Mouse (Mus musculus) hindbrain, postnatal 0 days (tissue): Measurements from ENCODE around the gene Barx2. TPM values are rescaled to one million over a fixed set of nuclear protein-coding genes. Genes with fewer than 3 reads are reported as not detected.
A peak's percentile ranks its signal among the peaks of the same experiment; 100 is the strongest.

Source experiments
- ATAC-seq: fragments of 200-750 bp; cut with Nextera tagmentation; 2 replicates; pipeline ENCODE4 v1.8.0; 2017; ENCODE audit warnings: mild to moderate bottlenecking, moderate TSS enrichment, moderate library complexity
- DNase-seq: peaks from one replicate; pipeline ENCODE4 v3.0.0-alpha.2; 2015; ENCODE audit warnings: low spot score
- H3K27ac ChIP-seq: fragments of 300-500 bp; sonication (generic); 2 replicates; pipeline ENCODE4 v1.5.1; 2014; ENCODE audit warnings: mild to moderate bottlenecking
- H3K27me3 ChIP-seq: fragments of 300-500 bp; sonication (generic); 2 replicates; pipeline ENCODE4 v1.6.1; 2014; ENCODE audit warnings: low read length, mixed read lengths; ENCODE audit not compliant: insufficient read depth
- H3K36me3 ChIP-seq: fragments of 300-500 bp; sonication (generic); 2 replicates; pipeline ENCODE4 v1.6.1; 2014; ENCODE audit warnings: low read length, mixed read lengths; ENCODE audit not compliant: insufficient read depth
- H3K4me1 ChIP-seq: fragments of 300-500 bp; sonication (generic); 2 replicates; pipeline ENCODE4 v1.6.1; 2014; ENCODE audit warnings: antibody characterized with exemption, low read length, mixed read lengths; ENCODE audit not compliant: insufficient read depth
- H3K4me2 ChIP-seq: fragments of 300-500 bp; sonication (generic); 2 replicates; pipeline ENCODE4 v1.6.1; 2014; ENCODE audit warnings: low read depth, mild to moderate bottlenecking, low read length, moderate library complexity, mixed read lengths
- H3K4me3 ChIP-seq: fragments of 300-500 bp; sonication (generic); 2 replicates; pipeline ENCODE4 v1.5.1; 2014; ENCODE audit warnings: low read length
- H3K9ac ChIP-seq: fragments of 300-500 bp; sonication (generic); replicated peaks from 2 replicates; pipeline ENCODE4 v1.6.1; 2014; ENCODE audit warnings: mild to moderate bottlenecking, low read length, moderate library complexity, mixed read lengths
- H3K9me3 ChIP-seq: fragments of 300-500 bp; sonication (generic); 2 replicates; pipeline ENCODE4 v1.6.1; 2016; ENCODE audit warnings: low read length, mixed read lengths
- CTCF ChIP-seq: IDR thresholded peaks from 2 replicates; pipeline ENCODE4 v1.5.1; 2016; ENCODE audit warnings: antibody characterized with exemption, control low read depth, low read depth
- WGBS: fragments of 180-500 bp; shearing (Covaris S2); extraction: QIAGEN DNeasy Blood & Tissue Kit; methylation state at CpG from one replicate; pipeline ENCODE4 v1.1.7; 2014; 5-methylcytosine and 5-hydroxymethylcytosine counted together
- polyA plus RNA-seq: library from polyadenylated mRNA; unstranded; fragments of >200 nt; fragmentation: Nextera tagmentation; extraction: Ambion mirVana; gene quantifications from 2 replicates; pipeline ENCODE4 v1.2.1, GENCODE M21; 2015
- total RNA-seq: library from RNA; depleted of rRNA; stranded (reverse); fragments of >200 nt; gene quantifications from 2 replicates; pipeline ENCODE4 v1.2.3, GENCODE M21; 2014

Gene Barx2
- total and polyA plus RNA-seq, 2 experiments from 2014 or later = 0.49 to 1.0 TPM

DNA sequence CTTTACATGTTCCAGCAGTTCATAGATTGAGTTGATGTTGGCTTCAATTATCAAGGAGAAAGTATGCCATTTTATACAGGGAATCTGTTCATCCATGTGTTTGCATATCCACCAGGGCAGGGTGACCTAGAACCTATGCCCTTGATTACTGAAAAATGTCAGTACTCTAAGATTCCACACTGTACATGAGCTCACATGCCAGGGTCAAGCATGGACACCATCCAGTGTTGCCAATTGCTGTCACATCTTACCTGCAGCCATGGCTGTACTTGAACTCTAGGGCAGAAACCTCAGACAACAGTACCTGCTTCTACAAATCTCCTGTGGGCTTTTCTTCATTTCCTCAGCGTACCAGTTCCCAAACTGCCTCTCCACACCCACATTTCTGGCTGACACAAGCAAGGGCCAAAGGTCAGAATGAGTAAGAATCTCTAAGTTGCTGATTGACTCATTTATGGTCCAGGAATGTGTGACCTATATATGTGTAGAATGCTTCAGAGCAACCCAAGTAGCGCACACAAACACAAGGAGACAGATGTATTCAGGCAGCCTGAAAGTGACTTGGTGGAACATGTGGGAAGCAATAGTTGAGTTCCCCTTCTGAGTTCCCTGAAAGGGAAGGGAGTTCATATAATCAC, 44.3 kb downstream of the Barx2 start:
- no peak for TF ChIP-seq CTCF
- no peak for DNase-seq
- WGBS = 91% methylated on average over 2 of the region's 2 CpGs

DNA sequence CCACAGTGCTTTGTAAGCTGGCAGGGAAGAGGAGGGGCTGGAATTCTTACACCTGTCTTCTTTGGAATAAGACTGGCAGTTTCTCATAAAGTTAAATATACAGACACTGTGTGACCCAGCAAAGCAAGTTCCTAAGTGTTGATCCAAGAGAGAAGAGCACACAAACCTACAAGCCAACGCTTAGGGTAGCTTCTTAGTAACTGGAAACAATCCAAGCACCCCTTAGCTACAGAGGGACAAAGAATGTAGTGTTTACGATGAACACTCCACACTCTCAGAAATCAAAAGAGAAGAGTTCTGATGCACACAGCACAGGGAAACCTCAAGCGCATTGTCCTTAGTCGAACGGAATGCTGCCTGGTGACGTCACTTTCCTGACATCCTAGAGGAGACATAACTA, 49.4 kb downstream of the Barx2 start:
- Histone ChIP-seq H3K36me3 (no peaks in the 10 kb centered on the region), H3K27ac (no peak overlapping the region), H3K27me3 (no peaks in the 10 kb centered on the region), H3K4me3 (no peak overlapping the region), H3K9ac (no peak overlapping the region), H3K4me2 (no peak overlapping the region), H3K9me3 (no peaks in the 10 kb centered on the region), H3K4me1 (no peaks in the 10 kb centered on the region)
- 56% methylated on average over 6 of the region's 6 CpGs for WGBS
- no peak for TF ChIP-seq CTCF
- DNase-seq = no peak
- ATAC-seq = no peak

More for the DNA sequence above, 44.3 kb downstream of the Barx2 start:
- H3K9me3 ChIP-seq = no peaks in the 10 kb centered on the region
- no peak for ATAC-seq
- no peak overlapping the region for H3K9ac ChIP-seq
- H3K27ac ChIP-seq = no peak overlapping the region
- no peaks in the 10 kb centered on the region for H3K36me3 ChIP-seq
- H3K4me3 ChIP-seq = no peak overlapping the region
- H3K4me2 ChIP-seq = no peak overlapping the region
- no peaks in the 10 kb centered on the region for H3K4me1 ChIP-seq
- no peaks in the 10 kb centered on the region for H3K27me3 ChIP-seq

- TF ChIP-seq CTCF = no peak
- no peak overlapping the region for H3K9ac ChIP-seq
- no peaks in the 10 kb centered on the region for H3K9me3 ChIP-seq
- H3K27ac ChIP-seq = no peak overlapping the region
- no peaks in the 10 kb centered on the region for H3K36me3 ChIP-seq
- no peak for DNase-seq
- H3K27me3 ChIP-seq = no peaks in the 10 kb centered on the region
- ATAC-seq = no peak
- peaks cover 6% of the 10 kb centered on the region for H3K4me1 ChIP-seq
- H3K4me3 ChIP-seq = no peak overlapping the region
- no peak overlapping the region for H3K4me2 ChIP-seq
- 91% methylated on average over 5 of the region's 5 CpGs for WGBS
These were observed 53.8 kb downstream of the Barx2 start for GRCm38 (mm10) chr9:31859446-31859845.

- DNase-seq (peak; percentile 66), ATAC-seq (peak; percentile 61; the same call in 1 of the 2 replicates)
- TF ChIP-seq CTCF = peak; percentile 81
- WGBS = 6% methylated on average over 20 of the region's 20 CpGs
- H3K27ac ChIP-seq = no peak overlapping the region
- H3K27me3 ChIP-seq = no peaks in the 10 kb centered on the region
- peaks cover 6% of the 10 kb centered on the region for H3K4me1 ChIP-seq
- H3K4me3 ChIP-seq = peak overlapping the region; percentile 25
- H3K36me3 ChIP-seq = no peaks in the 10 kb centered on the region
- H3K9ac ChIP-seq = no peak overlapping the region
- no peaks in the 10 kb centered on the region for H3K9me3 ChIP-seq
- peak overlapping the region; percentile 59 for H3K4me2 ChIP-seq
These were observed 54.4 kb downstream of the Barx2 start for GRCm38 (mm10) chr9:31858720-31859340.

DNA sequence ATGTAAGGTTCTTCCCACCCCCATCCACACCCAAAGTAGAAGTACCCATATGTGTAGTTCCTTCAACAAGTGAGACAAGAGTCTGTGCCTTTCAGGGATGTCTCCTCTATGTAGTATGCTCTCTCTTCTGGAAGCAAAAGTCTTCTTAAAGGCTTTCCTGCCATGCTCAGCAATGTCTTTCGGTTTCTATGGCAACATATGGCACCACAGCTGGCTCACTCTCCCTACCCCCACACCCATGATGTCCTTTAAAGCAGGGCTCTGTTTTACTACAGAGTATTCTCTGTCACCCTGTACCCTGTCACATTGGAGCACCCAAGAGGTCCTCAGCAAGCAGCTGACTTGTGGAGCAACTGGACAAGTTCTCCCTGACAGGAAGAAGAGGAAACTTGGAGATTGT, 55.8 kb downstream of the Barx2 start:
- WGBS = 62% methylated on average over 1 of the region's 1 CpGs
- H3K4me1 ChIP-seq = peaks cover 6% of the 10 kb centered on the region
- H3K36me3 ChIP-seq = no peaks in the 10 kb centered on the region
- no peak overlapping the region for H3K4me3 ChIP-seq
- no peaks in the 10 kb centered on the region for H3K9me3 ChIP-seq
- H3K9ac ChIP-seq = no peak overlapping the region
- no peaks in the 10 kb centered on the region for H3K27me3 ChIP-seq
- H3K27ac ChIP-seq = no peak overlapping the region
- ATAC-seq (peak; percentile 49; the same call in 1 of the 2 replicates), DNase-seq (peak; percentile 55)
- peak overlapping the region; percentile 2; the same call in 1 of the 2 replicates for H3K4me2 ChIP-seq
- no peak for TF ChIP-seq CTCF

- 35% methylated on average over 8 of the region's 8 CpGs for WGBS
- no peak; the same call in 1 of the 2 replicates for ATAC-seq
- H3K4me2 ChIP-seq = no peak overlapping the region
These were observed 56.8 kb downstream of the Barx2 start for GRCm38 (mm10) chr9:31856437-31856836.

DNA sequence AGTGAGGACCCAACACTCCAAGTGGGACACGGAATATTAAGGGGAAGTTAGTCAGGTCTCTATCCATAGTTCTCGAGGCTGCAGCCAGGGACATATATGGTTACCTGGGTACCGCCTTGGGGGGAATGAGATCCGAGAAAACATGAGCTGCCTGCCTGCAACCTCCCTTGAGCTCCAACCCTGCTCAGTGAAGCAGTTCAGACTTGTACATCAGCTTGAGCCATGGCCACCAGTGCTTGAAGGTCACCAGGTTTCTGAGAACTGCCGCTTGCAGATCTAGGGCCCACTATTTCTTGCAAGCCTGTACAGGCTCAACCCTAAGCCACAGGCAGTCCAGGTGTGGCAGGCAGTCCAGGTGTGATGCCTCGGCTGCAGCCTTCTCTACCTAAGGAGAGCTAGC, 57.6 kb downstream of the Barx2 start:
- no peaks in the 10 kb centered on the region for H3K9me3 ChIP-seq
- no peak overlapping the region for H3K4me2 ChIP-seq
- H3K27me3 ChIP-seq = no peaks in the 10 kb centered on the region
- no peak overlapping the region for H3K9ac ChIP-seq
- H3K4me3 ChIP-seq = no peak overlapping the region
- DNase-seq (no peak), ATAC-seq (no peak)
- no peaks in the 10 kb centered on the region for H3K36me3 ChIP-seq
- 90% methylated on average over 6 of the region's 6 CpGs for WGBS
- H3K4me1 ChIP-seq = peaks cover 6% of the 10 kb centered on the region
- H3K27ac ChIP-seq = no peak overlapping the region
- TF ChIP-seq CTCF = no peak

More at GRCm38 (mm10) chr9:31856437-31856836, 56.8 kb downstream of the Barx2 start:
- no peaks in the 10 kb centered on the region for H3K27me3 ChIP-seq
- H3K9ac ChIP-seq = no peak overlapping the region
- no peak for DNase-seq
- no peak overlapping the region for H3K4me3 ChIP-seq
- no peaks in the 10 kb centered on the region for H3K9me3 ChIP-seq
- H3K27ac ChIP-seq = no peak overlapping the region
- no peak for TF ChIP-seq CTCF
- no peaks in the 10 kb centered on the region for H3K36me3 ChIP-seq
- peaks cover 6% of the 10 kb centered on the region for H3K4me1 ChIP-seq
